Mouse (Mus musculus) neural tube, embryonic 15.5 days (tissue): Measurements from ENCODE around the gene Htra1. TPM values are rescaled to one million over a fixed set of nuclear protein-coding genes. Genes with fewer than 3 reads are reported as not detected.

ENCODE experiments used
- ATAC-seq: fragments of 200-750 bp; cut with Nextera tagmentation; 2 replicates; pipeline ENCODE4 v1.8.0; 2017; ENCODE audit warnings: mild to moderate bottlenecking, moderate TSS enrichment, moderate library complexity; ENCODE audit not compliant: low FRiP score
- H3K27ac ChIP-seq: fragments of 300-500 bp; sonication (generic); replicated peaks from 2 replicates; pipeline ENCODE4 v1.5.1; 2015; ENCODE audit warnings: mild to moderate bottlenecking, inconsistent platforms
- H3K27me3 ChIP-seq: fragments of 300-500 bp; sonication (generic); replicated peaks from 2 replicates; pipeline ENCODE4 v1.6.1; 2015; ENCODE audit warnings: inconsistent platforms
- H3K36me3 ChIP-seq: fragments of 300-500 bp; sonication (generic); 2 replicates; pipeline ENCODE4 v1.6.1; 2015; ENCODE audit warnings: inconsistent platforms
- H3K4me1 ChIP-seq: fragments of 300-500 bp; sonication (generic); 2 replicates; pipeline ENCODE4 v1.6.1; 2015; ENCODE audit warnings: inconsistent platforms
- H3K4me2 ChIP-seq: fragments of 300-500 bp; sonication (generic); 2 replicates; pipeline ENCODE4 v1.6.1; 2015; ENCODE audit warnings: inconsistent platforms, mild to moderate bottlenecking, moderate library complexity
- H3K4me3 ChIP-seq: fragments of 300-500 bp; sonication (generic); replicated peaks from 2 replicates; pipeline ENCODE4 v1.5.1; 2015; ENCODE audit warnings: mild to moderate bottlenecking, inconsistent platforms
- H3K9ac ChIP-seq: fragments of 300-500 bp; sonication (generic); replicated peaks from 2 replicates; pipeline ENCODE4 v1.6.1; 2015; ENCODE audit warnings: mild to moderate bottlenecking, inconsistent platforms
- H3K9me3 ChIP-seq: fragments of 300-500 bp; sonication (generic); replicated peaks from 2 replicates; pipeline ENCODE4 v1.6.1; 2016; ENCODE audit warnings: inconsistent platforms
- WGBS: fragments of 180-500 bp; shearing (Covaris S2); methylation state at CpG from one replicate; pipeline ENCODE4 v1.1.7; 2015; ENCODE audit warnings: mixed read lengths; 5-methylcytosine and 5-hydroxymethylcytosine counted together
- microRNA-seq: library from miRNA; unstranded; fragments of <30 nt; microRNA quantifications from one replicate; pipeline ENCODE4, GENCODE M21; 2017
- polyA plus RNA-seq: library from polyadenylated mRNA; unstranded; fragments of >200 nt; fragmentation: Nextera tagmentation; extraction: Ambion mirVana; gene quantifications from 2 replicates; pipeline ENCODE4 v1.2.1, GENCODE M21; 2015

Gene Htra1
- polyA plus RNA-seq, 1 experiment from 2014 or later, result 23.7 TPM

GRCm38 (mm10) chr7:131031755-131032154 is 95.8 kb downstream of the Htra1 start, which contains the start of gene Dmbt1:
Dmbt1 (plus strand) TSS chr7:131032053.
- ATAC-seq, result no peak
- Histone ChIP-seq H3K4me2 (no peak within 1 kb of the TSS), H3K27me3 (no peaks in the 10 kb centered on the region), H3K36me3 (no peaks in the 10 kb centered on the region), H3K4me3 (no peak within 1 kb of the TSS), H3K27ac (no peak within 1 kb of the TSS), H3K9ac (no peak within 1 kb of the TSS), H3K4me1 (no peaks in the 10 kb centered on the region), H3K9me3 (no peaks in the 10 kb centered on the region)
- 80% methylated on average over 5 of the region's 5 CpGs for WGBS

Small RNAs within 50 kb of the gene (microRNA-seq; reads per million reads assigned to microRNA genes)
- 1.2 reads per million for gene Mir7061

Other genes with a start within 250 kb of the Htra1 start
- gene Btbd16, start 162.0 kb upstream of the Htra1 start, polyA plus RNA-seq, result 0.05 TPM in 1 of 2 replicates, not detected in the other
- gene Plekha1, start 70.4 kb upstream of the Htra1 start, polyA plus RNA-seq, result 53.6 and 57.9 TPM in 2 replicates
- 2.0 TPM in 1 of 2 replicates, not detected in the other for gene Dmbt1, start 95.9 kb downstream of the Htra1 start, polyA plus RNA-seq
- not detected in 2 replicates for gene 4933402N03Rik, start 210.2 kb downstream of the Htra1 start, polyA plus RNA-seq
- not detected in 2 replicates for gene 5430419D17Rik, start 238.3 kb downstream of the Htra1 start, polyA plus RNA-seq